Mouse (Mus musculus) liver, embryonic 14.5 days (tissue): ENCODE data around the gene Tango2.

ENCODE experiments used
- CTCF ChIP-seq: IDR thresholded peaks from 2 replicates; pipeline ENCODE4 v1.5.1; 2016; ENCODE audit warnings: antibody characterized with exemption, low read depth, control low read depth
- EP300 ChIP-seq: IDR thresholded peaks from 2 replicates; pipeline ENCODE4 v1.6.1; 2016; ENCODE audit warnings: antibody characterized with exemption, low read depth

- no peak for TF ChIP-seq CTCF
- TF ChIP-seq EP300 = no peak
Observed at GRCm38 (mm10) chr16:18288581-18289061, 59.3 kb downstream of the Tango2 start.
